Mouse (Mus musculus): ENCODE measurements around the gene Alg1.

DNA sequence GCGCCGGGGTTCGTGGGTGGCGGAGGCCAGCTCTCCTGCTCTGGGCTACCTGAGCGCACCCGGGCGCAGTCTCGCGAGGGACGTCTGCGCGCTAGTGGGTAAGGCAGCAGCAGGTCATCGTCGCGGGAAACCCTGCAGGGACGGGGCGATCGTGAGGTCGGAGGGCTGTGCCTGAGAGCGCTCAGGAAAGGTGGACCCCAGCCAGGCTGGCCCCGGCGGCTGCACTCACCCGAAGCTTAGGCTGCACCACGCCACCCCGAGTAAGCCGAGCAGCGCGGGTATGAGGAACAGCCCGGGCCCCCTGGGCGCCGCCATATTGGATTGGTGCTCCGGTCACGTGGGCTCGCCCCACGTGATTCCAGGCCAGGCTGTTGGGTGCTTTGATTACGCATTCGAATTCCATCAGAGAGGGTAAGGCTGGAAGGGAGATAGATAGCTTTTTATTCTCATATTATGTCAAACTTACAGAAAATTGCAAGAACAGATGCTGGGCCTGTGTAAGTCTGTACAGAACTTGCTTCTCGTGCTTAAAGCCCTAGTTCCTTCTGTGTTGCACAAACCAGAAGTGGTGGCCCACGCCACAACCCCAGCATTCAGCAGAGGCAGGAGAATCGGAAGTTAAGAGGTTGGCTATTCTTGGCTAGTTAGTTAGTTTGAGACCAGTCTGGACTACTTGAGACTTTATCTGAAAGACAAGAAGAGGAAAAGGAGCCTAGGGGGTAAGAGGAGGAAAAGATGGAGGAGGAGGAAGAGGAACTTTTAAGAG lies 29.6 kb upstream of the Alg1 start, which contains the start of gene Nagpa:
- TF ChIP-seq POLR2A (IDR thresholded peaks at IDR 0.05; ENCODE audit: control insufficient read depth, low read depth, low read length) (peak; percentile 53; the same call in 1 of the 2 replicates), CTCF (IDR thresholded peaks at IDR 0.05; ENCODE audit: control insufficient read depth, insufficient read depth, insufficient replicate concordance, low read depth, low read length) (no peak)
